Mouse (Mus musculus): ENCODE data around the gene Odf3.

GRCm38 (mm10) chr7:140821305-140821652 lies 26.3 kb upstream of the Odf3 start:
- TF ChIP-seq EP300 (optimal IDR thresholded peaks at IDR 0.05): no peak
- no peak for TF ChIP-seq CTCF (IDR thresholded peaks at IDR 0.05; ENCODE audit: low read depth)
